In the genomic region with DNA sequence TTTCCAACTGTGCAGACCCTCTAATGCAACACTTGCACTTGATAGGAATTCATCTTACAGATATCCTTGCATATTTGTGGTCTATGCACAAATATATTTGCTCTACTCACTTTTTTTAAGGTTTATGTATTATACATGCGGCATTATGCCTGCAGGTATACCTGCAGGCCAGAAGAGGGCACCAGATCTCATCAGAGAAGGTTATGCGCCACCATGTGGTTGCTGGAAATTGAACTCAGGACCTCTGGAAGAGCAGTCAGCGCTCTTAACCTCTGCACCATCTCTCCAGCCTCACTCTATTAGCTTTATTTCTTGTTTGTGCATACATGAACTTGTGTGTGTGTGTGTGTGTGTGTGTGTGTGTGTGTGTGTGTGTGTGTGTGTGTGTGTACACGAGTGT, we compare ENCODE assay signal across 9 mouse cellular contexts. TPM values are rescaled to one million over a fixed set of nuclear protein-coding genes. Genes with fewer than 3 reads are reported as not detected.
DNase-seq lines count a peak whose midpoint lies in the region; ATAC-seq and TF ChIP-seq lines count a peak whose summit lies in the region.
"Had no signal": no experiment of that assay in that cellular context is flagged by ENCODE, and none has a peak within 500 bp of the region (broad histone marks: within the 10 kb centered on the region; RNA-seq: fewer than 3 reads in every experiment).

No protein-coding gene starts in this region.

- no peak overlapping the region for H3K9ac ChIP-seq in kidney, postnatal 0 days (ENCODE audit: low read depth, low read length)
- no peak overlapping the region for H3K9ac ChIP-seq in kidney, embryonic 14.5 days (ENCODE audit: low read depth, low read length)
- H3K9ac ChIP-seq in liver, embryonic 13.5 days, result no peak overlapping the region
- H3K9ac ChIP-seq: heart, embryonic 15.5 days had no signal

- no peak overlapping the region for H3K4me3 ChIP-seq in kidney, postnatal 0 days (replicated peaks; ENCODE audit: low read depth, low read length)
- no peak overlapping the region for H3K4me3 ChIP-seq in kidney, embryonic 14.5 days (ENCODE audit: low read length)
- no peak overlapping the region for H3K4me3 ChIP-seq in E14TG2a.4 (replicated peaks; ENCODE audit: low read length)
- H3K4me3 ChIP-seq in liver, embryonic 13.5 days (replicated peaks), result no peak overlapping the region
- H3K4me3 ChIP-seq: heart, embryonic 15.5 days had no signal

- DNase-seq in kidney, postnatal 0 days (ENCODE audit: low spot score), result peak; percentile 39
- peak; percentile 51 for DNase-seq in brain, adult 2 months (ENCODE audit: low read depth, low spot score)
- DNase-seq in liver, embryonic 13.5 days, result peak; percentile 50
- peak; percentile 43 for DNase-seq in spleen, postnatal 36 days (ENCODE audit: low spot score in 2 of 2)
- no peak for DNase-seq in gastrocnemius, postnatal 10 days
- no peak for DNase-seq in layer of hippocampus, postnatal 14 days (ENCODE audit: low spot score in 2 of 2)

- H3K36me3 ChIP-seq in kidney, postnatal 0 days (ENCODE audit: insufficient read depth, low read length), result no peaks in the 10 kb centered on the region
- no peaks in the 10 kb centered on the region for H3K36me3 ChIP-seq in kidney, embryonic 14.5 days (ENCODE audit: control insufficient read depth, insufficient read depth, low read length)
- no peaks in the 10 kb centered on the region for H3K36me3 ChIP-seq in E14TG2a.4 (ENCODE audit: insufficient read depth, low read length)
- no peaks in the 10 kb centered on the region for H3K36me3 ChIP-seq in liver, embryonic 13.5 days
- H3K36me3 ChIP-seq: heart, embryonic 15.5 days had no signal

- no peaks in the 10 kb centered on the region for H3K9me3 ChIP-seq in kidney, postnatal 0 days (replicated peaks; ENCODE audit: low read length)
- no peaks in the 10 kb centered on the region for H3K9me3 ChIP-seq in kidney, embryonic 14.5 days (ENCODE audit: control insufficient read depth, low read length)
- no peaks in the 10 kb centered on the region for H3K9me3 ChIP-seq in E14TG2a.4 (ENCODE audit: low read length)
- no peaks in the 10 kb centered on the region for H3K9me3 ChIP-seq in liver, embryonic 13.5 days (replicated peaks)
- H3K9me3 ChIP-seq: heart, embryonic 15.5 days had no signal

- WGBS in kidney, postnatal 0 days, result 42% methylated on average over 4 of the region's 4 CpGs
- 30% methylated on average over 4 of the region's 4 CpGs for WGBS in kidney, embryonic 14.5 days
- 18% methylated on average over 4 of the region's 4 CpGs for WGBS in liver, embryonic 13.5 days (ENCODE audit: insufficient replicate concordance)

- no peak overlapping the region for H3K4me2 ChIP-seq in kidney, postnatal 0 days (ENCODE audit: low read length)
- H3K4me2 ChIP-seq in kidney, embryonic 14.5 days (replicated peaks; ENCODE audit: low read depth, low read length), result no peak overlapping the region
- no peak overlapping the region for H3K4me2 ChIP-seq in liver, embryonic 13.5 days
- H3K4me2 ChIP-seq: heart, embryonic 15.5 days had no signal

- no peak for ATAC-seq in kidney, postnatal 0 days (replicated peaks; ENCODE audit: low FRiP score, low read depth)
- ATAC-seq in kidney, embryonic 14.5 days (ENCODE audit: low FRiP score, low TSS enrichment), result no peak
- ATAC-seq in liver, embryonic 13.5 days (ENCODE audit: low read depth), result no peak

- peak; percentile 83 for TF ChIP-seq CTCF in kidney, postnatal 0 days (IDR thresholded peaks at IDR 0.05; ENCODE audit: low read depth)
- peak; percentile 92 for TF ChIP-seq CTCF in E14TG2a.4 (conservative IDR thresholded peaks at IDR 0.05; ENCODE audit: low read length)

- H3K4me1 ChIP-seq in kidney, postnatal 0 days (replicated peaks; ENCODE audit: insufficient read depth, low read length), result no peaks in the 10 kb centered on the region
- H3K4me1 ChIP-seq in kidney, embryonic 14.5 days (ENCODE audit: control insufficient read depth, insufficient read depth, low read length), result no peaks in the 10 kb centered on the region
- H3K4me1 ChIP-seq in E14TG2a.4 (replicated peaks; ENCODE audit: low read depth, low read length), result peaks cover 7% of the 10 kb centered on the region; the same call in 1 of the 2 replicates
- H3K4me1 ChIP-seq in liver, embryonic 13.5 days (replicated peaks), result no peaks in the 10 kb centered on the region
- H3K4me1 ChIP-seq: heart, embryonic 15.5 days had no signal

- no peaks in the 10 kb centered on the region for H3K27me3 ChIP-seq in kidney, postnatal 0 days (ENCODE audit: insufficient read depth, low read length)
- no peaks in the 10 kb centered on the region for H3K27me3 ChIP-seq in kidney, embryonic 14.5 days (ENCODE audit: control insufficient read depth, insufficient read depth, low read length)
- peaks cover 29% of the 10 kb centered on the region for H3K27me3 ChIP-seq in E14TG2a.4 (ENCODE audit: insufficient read depth, low read length)
- H3K27me3 ChIP-seq in liver, embryonic 13.5 days, result peaks cover 4% of the 10 kb centered on the region; the same call in 1 of the 2 replicates
- H3K27me3 ChIP-seq: heart, embryonic 15.5 days had no signal

- no peak overlapping the region for H3K27ac ChIP-seq in kidney, postnatal 0 days
- no peak overlapping the region for H3K27ac ChIP-seq in kidney, embryonic 14.5 days (ENCODE audit: low read depth, low read length)
- no peak overlapping the region for H3K27ac ChIP-seq in liver, embryonic 13.5 days
- H3K27ac ChIP-seq: heart, embryonic 15.5 days had no signal

RNA-seq across cellular contexts. Expression of a gene that starts 9.9 kb away (rescaled TPM):
- polyA plus RNA-seq in kidney, postnatal 0 days (2015; fragmentation: Nextera tagmentation; extraction: Ambion mirVana), result 25.8 and 27.1 TPM in 2 replicates
- 48.5 and 48.8 TPM in 2 replicates for polyA plus RNA-seq in kidney, embryonic 14.5 days (2014; fragmentation: Nextera tagmentation; extraction: Ambion mirVana)
- 41.3 and 45.9 TPM in 2 replicates for polyA plus RNA-seq in liver, embryonic 13.5 days (2015; fragmentation: Nextera tagmentation; extraction: Ambion mirVana)
- total RNA-seq in gastrocnemius, postnatal 10 days (2021), result 1 to 10 TPM; 5.3 to 7.2 TPM
- total RNA-seq in layer of hippocampus, postnatal 14 days (2021), result 10 to 100 TPM; 11.4 TPM

RNA-seq across cellular contexts. Expression of a gene that starts 29.3 kb away (rescaled TPM):
- polyA plus RNA-seq in kidney, postnatal 0 days (2015; fragmentation: Nextera tagmentation; extraction: Ambion mirVana), result 2.0 and 2.8 TPM in 2 replicates
- 2.2 and 4.6 TPM in 2 replicates for polyA plus RNA-seq in kidney, embryonic 14.5 days (2014; fragmentation: Nextera tagmentation; extraction: Ambion mirVana)
- 0.92 and 1.0 TPM in 2 replicates for polyA plus RNA-seq in liver, embryonic 13.5 days (2015; fragmentation: Nextera tagmentation; extraction: Ambion mirVana)
- 1 to 10 TPM; 1.3 to 2.3 TPM for total RNA-seq in gastrocnemius, postnatal 10 days (2021)
- total RNA-seq in layer of hippocampus, postnatal 14 days (2021), result 10 to 100 TPM in 1 of 2 experiments, 1 to 10 TPM in 1; 8.9 to 11.5 TPM

RNA-seq across cellular contexts. Expression of a gene that starts 29.6 kb away (rescaled TPM):
- polyA plus RNA-seq in kidney, postnatal 0 days (2015; fragmentation: Nextera tagmentation; extraction: Ambion mirVana), result 0.91 and 1.1 TPM in 2 replicates
- polyA plus RNA-seq in kidney, embryonic 14.5 days (2014; fragmentation: Nextera tagmentation; extraction: Ambion mirVana), result 1.8 and 2.4 TPM in 2 replicates
- polyA plus RNA-seq in liver, embryonic 13.5 days (2015; fragmentation: Nextera tagmentation; extraction: Ambion mirVana), result 0.07 and 0.14 TPM in 2 replicates
- total RNA-seq in gastrocnemius, postnatal 10 days (2021), result 1 to 10 TPM; 1.3 to 2.0 TPM
- 10 to 100 TPM; 11.9 to 12.4 TPM for total RNA-seq in layer of hippocampus, postnatal 14 days (2021)

RNA-seq across cellular contexts. Expression of a gene that starts 38.3 kb away (rescaled TPM):
- 678 and 744 TPM in 2 replicates for polyA plus RNA-seq in kidney, postnatal 0 days (2015; fragmentation: Nextera tagmentation; extraction: Ambion mirVana)
- polyA plus RNA-seq in kidney, embryonic 14.5 days (2014; fragmentation: Nextera tagmentation; extraction: Ambion mirVana), result 370 and 475 TPM in 2 replicates
- 221 and 241 TPM in 2 replicates for polyA plus RNA-seq in liver, embryonic 13.5 days (2015; fragmentation: Nextera tagmentation; extraction: Ambion mirVana)
- total RNA-seq in gastrocnemius, postnatal 10 days (2021), result 100 to 1,000 TPM; 280 to 319 TPM
- 100 to 1,000 TPM; 267 TPM for total RNA-seq in layer of hippocampus, postnatal 14 days (2021)

RNA-seq across cellular contexts. Expression of a gene that starts 56.1 kb away (rescaled TPM):
- 0.77 and 1.4 TPM in 2 replicates for polyA plus RNA-seq in kidney, postnatal 0 days (2015; fragmentation: Nextera tagmentation; extraction: Ambion mirVana)
- 0.27 and 0.39 TPM in 2 replicates for polyA plus RNA-seq in kidney, embryonic 14.5 days (2014; fragmentation: Nextera tagmentation; extraction: Ambion mirVana)
- polyA plus RNA-seq in liver, embryonic 13.5 days (2015; fragmentation: Nextera tagmentation; extraction: Ambion mirVana), result 0.12 TPM in 1 of 2 replicates, not detected in the other
- total RNA-seq in gastrocnemius, postnatal 10 days (2021), result 10 to 100 TPM; 32.6 to 44.3 TPM
- total RNA-seq in layer of hippocampus, postnatal 14 days (2021), result 10 to 100 TPM; 29.1 to 31.5 TPM

Comparison
In these comparisons a context has a peak if more than half of its experiments do, and no peak if none do; other contexts are left out.
1. DNase-seq: peak in kidney, postnatal 0 days (single experiment), brain, adult 2 months (single experiment), liver, embryonic 13.5 days (single experiment) and spleen, postnatal 36 days (2 of 2); none in gastrocnemius, postnatal 10 days (single experiment) and layer of hippocampus, postnatal 14 days (0 of 2).